Mouse (Mus musculus) c-Kit-positive CD71-positive TER-119-negative erythroid progenitor cells, embryonic 14.5 days (primary cell): ENCODE measurements at regions not wholly inside any gene's neighbourhood (a gene's known extent, or its start where the extent isn't known, plus 50 kb on each side); places are given as distances from the start of the nearest gene placed in this dataset.
"Not testable (repeated sequence)": the region's sequence is repeated elsewhere in the genome, so short reads cannot be mapped to it uniquely, and the experiment has no call there.

Experiments used
- DNase-seq: peaks from one replicate; pipeline ENCODE4 v3.0.0-alpha.2; 2013; ENCODE audit warnings: low read depth

- no peak for DNase-seq
These were observed 70.7 kb downstream of the Sult3a2 start for GRCm38 (mm10) chr10:33715701-33716250.

GRCm38 (mm10) chr10:33708656-33709055, 77.8 kb downstream of the Sult3a2 start:
- not testable (repeated sequence) for DNase-seq

DNA sequence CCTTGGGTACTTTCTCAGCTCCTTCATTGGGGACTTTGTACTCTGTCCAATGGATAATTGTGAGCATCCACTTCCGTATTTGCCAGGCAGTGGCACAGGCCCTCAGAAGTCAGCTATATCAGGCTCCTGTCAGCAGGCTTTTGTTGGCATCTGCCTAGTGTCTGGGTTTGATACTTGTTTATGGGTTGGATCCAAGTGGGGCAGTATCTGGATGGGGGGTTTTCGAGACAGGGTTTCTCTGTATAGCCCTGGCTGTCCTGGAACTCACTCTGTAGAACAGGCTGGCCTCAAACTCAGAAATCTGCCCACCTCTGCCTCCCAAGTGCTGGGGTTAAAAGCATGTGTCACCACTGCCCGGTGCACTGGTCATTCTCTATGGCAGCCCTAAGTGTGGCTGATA, 79.7 kb upstream of the Clvs2 start:
- not testable (repeated sequence) for DNase-seq

DNA sequence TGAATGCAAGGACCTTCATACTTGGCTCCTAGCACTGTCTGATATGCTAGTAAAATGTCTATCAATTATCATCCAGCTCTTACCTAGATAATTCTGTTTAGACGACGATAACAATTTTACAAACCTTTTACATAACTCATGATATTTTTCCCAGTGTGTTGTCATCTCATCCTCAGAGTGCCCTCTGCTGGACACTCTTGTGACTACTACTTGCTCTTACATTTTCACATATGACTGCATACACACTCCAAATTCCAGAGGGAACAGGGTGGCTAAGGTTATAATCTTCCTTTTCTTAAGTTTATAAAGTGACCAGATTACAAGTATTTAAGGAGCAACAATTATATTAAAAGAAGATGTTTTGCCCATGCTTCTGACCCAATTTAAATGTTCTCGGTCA, 78.9 kb upstream of the Clvs2 start:
- DNase-seq = peak; percentile 6
